Mouse (Mus musculus) liver, adult 10 weeks (tissue): ENCODE results near the gene Lrrc66. TPM values are rescaled to one million over a fixed set of nuclear protein-coding genes. Genes with fewer than 3 reads are reported as not detected.

Source experiments
- polyA plus RNA-seq: library from polyadenylated mRNA; stranded (reverse); fragments of 350-450 nt; fragmentation: Illumina TruSeq; extraction: RNeasy Lipid Tissue Mini Kit (QIAGEN cat#74804); gene quantifications from one replicate; pipeline ENCODE4 v1.2.3, GENCODE M21; 2014; ENCODE audit warnings: low read depth, low replicate concordance

Gene Lrrc66
- polyA plus RNA-seq, result not detected

DNA sequence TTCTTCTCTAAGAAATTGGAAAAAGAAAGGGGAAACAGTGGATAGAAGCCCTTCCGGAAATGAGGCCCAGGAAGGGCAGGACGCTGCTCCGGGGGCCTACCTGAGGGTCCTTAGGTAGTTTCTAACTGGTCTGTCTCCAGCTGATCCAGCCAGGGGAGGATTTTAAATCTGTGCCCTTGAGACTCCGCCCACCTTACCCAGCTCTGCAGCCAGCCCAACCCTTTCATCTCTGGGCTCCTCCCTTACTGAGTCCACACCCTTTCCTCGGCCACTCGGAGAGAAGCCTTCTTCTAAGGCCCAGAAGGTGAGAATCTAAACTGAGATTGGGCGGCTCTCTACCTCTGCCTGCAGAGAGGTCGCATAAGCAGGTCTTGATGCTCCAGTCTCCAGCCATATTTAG lies at the start of gene Lrrc66:
TSS of gene Lrrc66 (minus strand) at position 236 of the 400 bp plus-strand sequence.

DNA sequence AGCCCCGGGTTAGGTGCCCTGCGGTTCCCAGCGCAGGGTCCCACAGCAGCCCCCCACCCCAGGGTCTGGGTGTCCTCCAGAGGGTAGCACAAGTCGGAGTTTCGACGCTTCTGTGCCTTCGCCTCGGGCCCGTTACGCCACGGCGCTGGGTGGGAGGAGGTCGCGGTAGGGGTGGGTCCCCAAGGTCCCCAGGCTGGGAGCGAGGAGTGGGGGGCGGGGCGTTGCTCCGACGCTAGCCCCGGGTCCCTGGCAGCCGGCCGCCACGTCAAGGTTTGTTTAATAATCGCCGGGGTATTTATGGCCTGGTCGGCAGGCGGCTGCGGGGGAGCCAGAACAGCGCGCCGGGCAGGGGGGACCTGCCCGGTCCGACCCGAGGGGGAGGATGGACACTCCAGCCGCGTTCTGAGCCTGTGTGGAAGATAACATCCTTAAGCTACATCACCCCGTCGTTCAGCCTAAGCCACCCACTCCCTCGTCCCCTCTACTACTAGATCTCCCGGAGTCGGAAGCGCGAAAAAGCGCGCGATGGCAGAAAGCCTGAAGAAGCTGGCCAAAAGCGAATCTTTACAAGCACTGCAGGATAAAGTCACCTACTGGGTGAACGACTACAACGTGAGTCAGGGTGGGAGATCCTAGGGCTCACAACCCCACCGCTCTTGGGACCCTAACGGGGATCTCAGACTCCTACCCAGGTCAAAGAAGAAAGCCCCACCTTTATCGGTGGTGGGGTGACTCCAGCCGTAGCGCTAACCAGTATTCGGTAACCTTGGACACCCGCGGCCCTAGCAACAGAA lies 18.9 kb upstream of the Lrrc66 start, which contains the start of gene Spata18:
TSS of gene Spata18 (plus strand) at position 319 of the 794 bp plus-strand sequence.

DNA sequence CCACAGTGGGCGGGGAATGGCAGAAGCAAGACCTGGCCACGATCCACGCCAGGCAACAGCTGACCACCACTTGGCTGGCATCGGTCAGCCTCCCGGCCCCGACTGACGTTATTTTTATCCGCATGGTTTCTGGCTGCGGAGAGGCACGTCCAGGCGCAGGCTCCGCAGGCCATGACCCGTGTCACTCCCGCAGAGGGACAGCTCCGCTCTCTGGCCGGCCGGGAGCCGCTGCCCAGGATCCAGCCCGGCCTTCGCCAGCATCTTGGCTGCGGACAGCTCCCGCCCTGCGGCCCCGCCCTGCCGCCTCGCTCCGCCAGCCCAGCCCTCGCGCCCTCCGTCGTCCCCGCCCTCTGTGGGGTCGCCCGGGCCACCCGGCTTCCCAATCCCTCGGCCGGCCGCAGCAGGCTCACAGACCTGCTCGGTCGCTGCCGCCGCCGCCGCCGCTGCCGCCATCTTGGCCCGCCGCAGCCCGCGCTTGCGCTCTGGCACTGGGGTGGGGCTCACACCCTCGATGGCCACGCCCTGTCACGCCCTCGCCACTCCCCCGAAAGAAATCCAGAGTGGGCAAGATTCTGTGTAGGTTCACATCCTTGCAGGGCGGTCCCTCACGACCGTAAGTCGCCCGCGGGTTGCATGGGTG lies 15.1 kb upstream of the Lrrc66 start, which contains the start of gene Sgcb:
TSS of gene Sgcb (minus strand) at position 530 of the 640 bp plus-strand sequence.

Other genes starting within 250 kb of the Lrrc66 start
- gene Cwh43, start 226.5 kb downstream of the Lrrc66 start, polyA plus RNA-seq, result not detected
- 43.3 TPM for gene Dcun1d4, start 151.5 kb downstream of the Lrrc66 start, polyA plus RNA-seq
- gene Sgcb, start 15.3 kb upstream of the Lrrc66 start, polyA plus RNA-seq, result 1.9 TPM
- gene Spata18, start 18.9 kb upstream of the Lrrc66 start, polyA plus RNA-seq, result 0.19 TPM